Mouse (Mus musculus) stomach, postnatal 0 days (tissue): ENCODE measurements at regions not wholly inside any gene's neighbourhood (a gene's known extent, or its start where the extent isn't known, plus 50 kb on each side); places are given as distances from the start of the nearest gene placed in this dataset.
A peak's percentile ranks its signal among the peaks of the same experiment; 100 is the strongest.

Experiments
- ATAC-seq: fragments of 200-750 bp; cut with Nextera tagmentation; 2 replicates; pipeline ENCODE4 v1.8.0; 2017; ENCODE audit not compliant: low FRiP score, low TSS enrichment
- DNase-seq: peaks from one replicate; pipeline ENCODE4 v3.0.0-alpha.2; 2016; ENCODE audit warnings: low spot score
- H3K27ac ChIP-seq: fragments of 300-500 bp; sonication (generic); replicated peaks from 2 replicates; pipeline ENCODE4 v1.5.1; 2014; ENCODE audit warnings: mild to moderate bottlenecking, control low read depth
- H3K27me3 ChIP-seq: fragments of 300-500 bp; sonication (generic); 2 replicates; pipeline ENCODE4 v1.6.1; 2014; ENCODE audit warnings: low read length; ENCODE audit not compliant: control insufficient read depth, insufficient read depth
- H3K36me3 ChIP-seq: fragments of 300-500 bp; sonication (generic); 2 replicates; pipeline ENCODE4 v1.6.1; 2014; ENCODE audit warnings: low read length, mixed read lengths; ENCODE audit not compliant: control insufficient read depth, insufficient read depth
- H3K4me1 ChIP-seq: fragments of 300-500 bp; sonication (generic); replicated peaks from 2 replicates; pipeline ENCODE4 v1.6.1; 2014; ENCODE audit warnings: antibody characterized with exemption; ENCODE audit not compliant: control insufficient read depth, insufficient read depth
- H3K4me2 ChIP-seq: fragments of 300-500 bp; sonication (generic); replicated peaks from 2 replicates; pipeline ENCODE4 v1.6.1; 2014; ENCODE audit warnings: low read depth, mild to moderate bottlenecking, control low read depth, moderate library complexity
- H3K4me3 ChIP-seq: fragments of 300-500 bp; sonication (generic); 2 replicates; pipeline ENCODE4 v1.5.1; 2014; ENCODE audit warnings: low read depth, low read length, control low read depth
- H3K9ac ChIP-seq: fragments of 300-500 bp; sonication (generic); 2 replicates; pipeline ENCODE4 v1.6.1; 2014; ENCODE audit warnings: mild to moderate bottlenecking, low read length, control low read depth, mixed read lengths
- H3K9me3 ChIP-seq: fragments of 300-500 bp; sonication (generic); 2 replicates; pipeline ENCODE4 v1.6.1; 2016; ENCODE audit warnings: low read length; ENCODE audit not compliant: control insufficient read depth
- CTCF ChIP-seq: IDR thresholded peaks from 2 replicates; pipeline ENCODE4 v1.5.1; 2016; ENCODE audit warnings: antibody characterized with exemption, low read depth, mild to moderate bottlenecking, moderate library complexity
- EP300 ChIP-seq: optimal IDR thresholded peaks from 2 replicates; pipeline ENCODE3; 2016; ENCODE audit warnings: antibody characterized with exemption
- WGBS: fragments of 180-500 bp; shearing (Covaris S2); extraction: QIAGEN DNeasy Blood & Tissue Kit; methylation state at CpG from one replicate; pipeline ENCODE4 v1.1.7; 2014; 5-methylcytosine and 5-hydroxymethylcytosine counted together

DNA sequence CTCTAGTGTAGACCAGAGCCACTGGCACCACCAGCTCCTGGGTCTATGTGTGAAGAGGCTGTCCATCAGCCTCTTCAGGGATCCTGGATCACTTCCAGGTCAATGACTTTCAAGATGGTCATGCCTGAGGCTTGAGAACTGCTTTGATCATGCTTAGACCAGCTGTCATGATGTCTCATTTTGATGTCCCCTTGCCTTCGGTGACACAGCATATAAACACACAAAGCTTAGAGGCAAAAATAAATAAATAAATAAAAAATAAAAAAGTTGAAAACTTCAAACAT lies 111.1 kb upstream of the Stc2 start:
- no peak overlapping the region for H3K4me2 ChIP-seq
- H3K27me3 ChIP-seq: no peaks in the 10 kb centered on the region
- no peak for DNase-seq
- H3K9ac ChIP-seq: no peak overlapping the region
- no peaks in the 10 kb centered on the region for H3K36me3 ChIP-seq
- no peak overlapping the region for H3K27ac ChIP-seq
- no peak overlapping the region for H3K4me3 ChIP-seq
- H3K4me1 ChIP-seq: no peaks in the 10 kb centered on the region
- ATAC-seq: no peak
- H3K9me3 ChIP-seq: no peaks in the 10 kb centered on the region
- 84% methylated on average over 1 of the region's 1 CpGs for WGBS
- TF ChIP-seq EP300 (no peak), CTCF (no peak)

DNA sequence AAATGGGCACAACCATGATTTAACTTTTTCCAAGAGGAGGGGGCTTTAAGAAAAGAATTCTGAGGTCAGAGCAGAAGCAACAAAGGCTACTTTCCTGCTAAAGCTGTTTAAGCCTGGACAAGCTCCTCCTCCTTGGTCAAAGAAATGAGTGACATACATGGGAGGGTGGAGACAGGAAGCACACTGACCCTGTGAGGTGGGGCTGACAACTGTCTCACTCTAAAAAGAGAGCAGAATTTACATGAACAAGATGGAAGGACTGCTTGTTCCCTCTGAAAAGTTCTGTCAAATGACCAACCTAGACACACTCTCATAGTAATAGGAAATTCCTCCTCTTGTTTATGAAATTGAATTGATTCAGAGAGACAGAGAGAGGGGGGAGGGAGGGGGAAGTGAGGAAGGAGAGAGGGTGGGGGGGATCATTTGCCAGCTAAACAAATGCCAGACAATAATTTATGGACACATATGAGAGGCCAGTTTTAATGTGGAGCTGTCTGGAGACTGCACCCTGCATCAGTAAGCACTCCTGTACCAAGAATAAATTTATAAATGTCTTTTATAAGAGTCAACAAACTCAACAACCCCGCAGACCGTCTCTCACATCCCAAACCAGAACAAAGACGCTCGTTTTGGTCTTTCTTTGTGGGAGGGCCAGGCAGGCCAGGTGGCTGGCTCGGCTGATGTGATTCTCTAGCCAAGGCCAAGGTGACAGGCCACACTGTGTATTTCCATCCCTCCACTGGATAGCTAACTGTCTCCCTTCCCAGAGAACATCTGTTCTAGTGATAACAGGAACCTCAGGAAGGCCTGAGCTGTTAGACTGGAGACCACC lies 110.6 kb upstream of the Stc2 start:
- DNase-seq: no peak
- no peaks in the 10 kb centered on the region for H3K36me3 ChIP-seq
- no peak overlapping the region for H3K4me2 ChIP-seq
- H3K4me1 ChIP-seq: no peaks in the 10 kb centered on the region
- H3K9me3 ChIP-seq: no peaks in the 10 kb centered on the region
- ATAC-seq: no peak
- no peaks in the 10 kb centered on the region for H3K27me3 ChIP-seq
- TF ChIP-seq CTCF (no peak), EP300 (no peak)
- no peak overlapping the region for H3K27ac ChIP-seq
- no peak overlapping the region for H3K4me3 ChIP-seq
- H3K9ac ChIP-seq: no peak overlapping the region
- WGBS: 34% methylated on average over 5 of the region's 5 CpGs

GRCm38 (mm10) chr11:31477763-31478162 lies 107.9 kb upstream of the Stc2 start:
- DNase-seq (no peak), ATAC-seq (peak; percentile 28; the same call in 1 of the 2 replicates)
- Histone ChIP-seq H3K9me3 (no peaks in the 10 kb centered on the region), H3K4me3 (no peak overlapping the region), H3K27me3 (no peaks in the 10 kb centered on the region), H3K9ac (no peak overlapping the region), H3K4me2 (no peak overlapping the region), H3K36me3 (no peaks in the 10 kb centered on the region), H3K27ac (no peak overlapping the region), H3K4me1 (no peaks in the 10 kb centered on the region)
- TF ChIP-seq CTCF (no peak), EP300 (no peak)
- 96% methylated on average over 1 of the region's 1 CpGs for WGBS

- ATAC-seq (no peak), DNase-seq (no peak)
- Histone ChIP-seq H3K4me1 (no peaks in the 10 kb centered on the region), H3K9me3 (no peaks in the 10 kb centered on the region), H3K27ac (no peak overlapping the region), H3K36me3 (no peaks in the 10 kb centered on the region), H3K9ac (no peak overlapping the region), H3K4me2 (no peak overlapping the region), H3K27me3 (no peaks in the 10 kb centered on the region), H3K4me3 (no peak overlapping the region)
- TF ChIP-seq CTCF: no peak
- TF ChIP-seq EP300: no peak
- 60% methylated on average over 3 of the region's 3 CpGs for WGBS
These were observed 107.2 kb upstream of the Stc2 start for GRCm38 (mm10) chr11:31477104-31477503.

- 36% methylated on average over 4 of the region's 4 CpGs for WGBS
- Histone ChIP-seq H3K36me3 (no peaks in the 10 kb centered on the region), H3K27me3 (no peaks in the 10 kb centered on the region), H3K4me2 (no peak overlapping the region), H3K9ac (no peak overlapping the region), H3K27ac (no peak overlapping the region; the same call in 1 of the 2 replicates), H3K4me3 (no peak overlapping the region), H3K4me1 (no peaks in the 10 kb centered on the region), H3K9me3 (no peaks in the 10 kb centered on the region)
- TF ChIP-seq CTCF (no peak), EP300 (no peak)
- no peak for ATAC-seq
- no peak for DNase-seq
These were observed 103.1 kb upstream of the Stc2 start for GRCm38 (mm10) chr11:31473017-31473416.

GRCm38 (mm10) chr11:31470681-31471414 lies 101.0 kb upstream of the Stc2 start:
- Histone ChIP-seq H3K4me2 (no peak overlapping the region), H3K27ac (peak overlapping the region; percentile 58), H3K9me3 (no peaks in the 10 kb centered on the region), H3K27me3 (no peaks in the 10 kb centered on the region), H3K36me3 (no peaks in the 10 kb centered on the region), H3K4me3 (no peak overlapping the region), H3K4me1 (no peaks in the 10 kb centered on the region), H3K9ac (no peak overlapping the region)
- WGBS: 12% methylated on average over 2 of the region's 2 CpGs
- no peak for TF ChIP-seq EP300
- no peak for TF ChIP-seq CTCF
- DNase-seq (no peak), ATAC-seq (no peak; the same call in 1 of the 2 replicates)
